Mouse (Mus musculus) intestine, postnatal 0 days (tissue): ENCODE data around the gene Ncbp2. TPM values are rescaled to one million over a fixed set of nuclear protein-coding genes. Genes with fewer than 3 reads are reported as not detected.
A peak's percentile ranks its signal among the peaks of the same experiment; 100 is the strongest.
"Not testable (repeated sequence)": the region's sequence is repeated elsewhere in the genome, so short reads cannot be mapped to it uniquely, and the experiment has no call there.

Source experiments
- ATAC-seq: fragments of 200-750 bp; cut with Nextera tagmentation; 2 replicates; pipeline ENCODE4 v1.8.0; 2017; ENCODE audit warnings: mild to moderate bottlenecking, moderate TSS enrichment, moderate library complexity
- H3K27ac ChIP-seq: fragments of 300-500 bp; sonication (generic); 2 replicates; pipeline ENCODE4 v1.5.1; 2014; ENCODE audit warnings: mild to moderate bottlenecking, low read depth, low read length, moderate library complexity
- H3K27me3 ChIP-seq: fragments of 300-500 bp; sonication (generic); replicated peaks from 2 replicates; pipeline ENCODE4 v1.6.1; 2014; ENCODE audit warnings: low read length, mixed read lengths; ENCODE audit not compliant: control insufficient read depth, insufficient read depth
- H3K36me3 ChIP-seq: fragments of 300-500 bp; sonication (generic); 2 replicates; pipeline ENCODE4 v1.6.1; 2014; ENCODE audit warnings: mild to moderate bottlenecking, moderate library complexity; ENCODE audit not compliant: control insufficient read depth, insufficient read depth
- H3K4me1 ChIP-seq: fragments of 300-500 bp; sonication (generic); replicated peaks from 2 replicates; pipeline ENCODE4 v1.6.1; 2014; ENCODE audit warnings: antibody characterized with exemption, low read length, mixed read lengths; ENCODE audit not compliant: control insufficient read depth, insufficient read depth
- H3K4me2 ChIP-seq: fragments of 300-500 bp; sonication (generic); replicated peaks from 2 replicates; pipeline ENCODE4 v1.6.1; 2014; ENCODE audit warnings: low read depth, mild to moderate bottlenecking, moderate library complexity
- H3K4me3 ChIP-seq: fragments of 300-500 bp; sonication (generic); 2 replicates; pipeline ENCODE4 v1.5.1; 2014; ENCODE audit warnings: low read depth, low read length
- H3K9ac ChIP-seq: fragments of 300-500 bp; sonication (generic); 2 replicates; pipeline ENCODE4 v1.6.1; 2014; ENCODE audit warnings: mild to moderate bottlenecking, low read depth, low read length
- H3K9me3 ChIP-seq: fragments of 300-500 bp; sonication (generic); 2 replicates; pipeline ENCODE4 v1.6.1; 2016; ENCODE audit warnings: mixed run types; ENCODE audit not compliant: control insufficient read depth
- CTCF ChIP-seq: sonication (generic); IDR thresholded peaks from 2 replicates; pipeline ENCODE4 v1.5.1; 2016; ENCODE audit warnings: low read depth, mild to moderate bottlenecking, control low read depth, antibody characterized with exemption, moderate library complexity
- WGBS: fragments of 180-500 bp; shearing (Covaris S2); extraction: QIAGEN DNeasy Blood & Tissue Kit; methylation state at CpG from one replicate; pipeline ENCODE4 v1.1.7; 2014; 5-methylcytosine and 5-hydroxymethylcytosine counted together
- polyA plus RNA-seq: library from polyadenylated mRNA; unstranded; fragments of >200 nt; fragmentation: Nextera tagmentation; extraction: Ambion mirVana; gene quantifications from 2 replicates; pipeline ENCODE4 v1.2.1, GENCODE M21; 2015

Gene Ncbp2
- polyA plus RNA-seq, 1 experiment from 2014 or later: 28.4 TPM

DNA sequence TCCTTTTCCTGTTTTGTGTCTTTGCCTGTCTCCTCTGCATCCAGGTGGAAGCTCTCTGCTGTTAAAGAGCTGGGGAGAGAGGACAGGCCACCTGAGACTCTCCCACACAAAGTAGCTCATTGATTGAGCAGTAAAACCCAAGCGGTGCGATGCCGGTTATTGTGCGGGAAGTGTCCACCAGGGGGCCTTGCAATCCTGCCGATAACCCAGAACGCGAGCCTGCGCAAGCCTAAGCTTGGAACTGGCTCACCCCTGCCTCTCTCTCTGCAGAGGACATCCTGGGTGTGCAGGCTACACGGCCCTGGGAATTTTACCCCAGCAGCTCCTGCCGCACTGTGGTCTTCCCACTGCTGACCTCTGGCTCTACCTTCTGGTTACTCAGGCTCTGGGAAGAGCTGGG is 4.3 kb upstream of the Ncbp2 start:
- Histone ChIP-seq H3K4me2 (peak overlapping the region; percentile 24; the same call in 1 of the 2 replicates), H3K9me3 (no peaks in the 10 kb centered on the region), H3K27ac (no peak overlapping the region), H3K4me1 (0 out of 2 replicates have a peak, but pooled peaks cover 3% of the 10 kb centered on the region), H3K4me3 (no peak overlapping the region), H3K9ac (no peak overlapping the region), H3K36me3 (0 out of 2 replicates have a peak, but pooled peaks cover 9% of the 10 kb centered on the region), H3K27me3 (no peaks in the 10 kb centered on the region)
- 3% methylated on average over 10 of the region's 10 CpGs for WGBS
- ATAC-seq: peak; percentile 8; the same call in 1 of the 2 replicates
- peak; percentile 92 for TF ChIP-seq CTCF

- 86% methylated on average over 12 of the region's 12 CpGs for WGBS
Observed at GRCm38 (mm10) chr16:31944698-31945255, 3.5 kb upstream of the Ncbp2 start.

GRCm38 (mm10) chr16:31945372-31945771 is 2.9 kb upstream of the Ncbp2 start:
- Histone ChIP-seq H3K4me1 (0 out of 2 replicates have a peak, but pooled peaks cover 3% of the 10 kb centered on the region), H3K27me3 (no peaks in the 10 kb centered on the region), H3K9ac (no peak overlapping the region), H3K27ac (no peak overlapping the region), H3K4me2 (0 out of 2 replicates have a peak overlapping the region, but pooled peaks have one; percentile 88), H3K4me3 (no peak overlapping the region), H3K36me3 (0 out of 2 replicates have a peak, but pooled peaks cover 10% of the 10 kb centered on the region), H3K9me3 (no peaks in the 10 kb centered on the region)
- WGBS: 87% methylated on average over 6 of the region's 6 CpGs
- no peak for ATAC-seq
- no peak for TF ChIP-seq CTCF

More at GRCm38 (mm10) chr16:31944698-31945255, 3.5 kb upstream of the Ncbp2 start:
- Histone ChIP-seq H3K4me1 (0 out of 2 replicates have a peak, but pooled peaks cover 3% of the 10 kb centered on the region), H3K27me3 (no peaks in the 10 kb centered on the region), H3K9me3 (no peaks in the 10 kb centered on the region), H3K4me3 (no peak overlapping the region), H3K9ac (no peak overlapping the region), H3K27ac (no peak overlapping the region), H3K36me3 (0 out of 2 replicates have a peak, but pooled peaks cover 9% of the 10 kb centered on the region), H3K4me2 (no peak overlapping the region)
- no peak for TF ChIP-seq CTCF
- no peak for ATAC-seq

- not testable (repeated sequence) for H3K27me3 ChIP-seq, ATAC-seq, H3K4me3 ChIP-seq, H3K4me1 ChIP-seq, H3K9me3 ChIP-seq, H3K9ac ChIP-seq, H3K27ac ChIP-seq
- WGBS: 80% methylated on average over 6 of the region's 6 CpGs
- peak overlapping the region; percentile 88; the same call in 1 of the 2 replicates for H3K4me2 ChIP-seq
- 0 out of 2 replicates have a peak, but pooled peaks cover 12% of the 10 kb centered on the region for H3K36me3 ChIP-seq
Observed at GRCm38 (mm10) chr16:31945986-31946385, 2.3 kb upstream of the Ncbp2 start.

- TF ChIP-seq CTCF: no peak
- Histone ChIP-seq H3K36me3 (0 out of 2 replicates have a peak, but pooled peaks cover 12% of the 10 kb centered on the region), H3K27ac (peak overlapping the region; percentile 95; the same call in 1 of the 2 replicates), H3K9me3 (no peaks in the 10 kb centered on the region), H3K4me2 (peak overlapping the region; percentile 88), H3K4me1 (0 out of 2 replicates have a peak, but pooled peaks cover 3% of the 10 kb centered on the region), H3K27me3 (no peaks in the 10 kb centered on the region), H3K9ac (peak overlapping the region; percentile 93; the same call in 1 of the 2 replicates), H3K4me3 (peak overlapping the region; percentile 92)
- 0 out of 2 replicates have a peak, but pooled peaks have one; percentile 23 for ATAC-seq
- 16% methylated on average over 8 of the region's 8 CpGs for WGBS
Observed at GRCm38 (mm10) chr16:31947333-31947732, 980 bp upstream of the Ncbp2 start.

DNA sequence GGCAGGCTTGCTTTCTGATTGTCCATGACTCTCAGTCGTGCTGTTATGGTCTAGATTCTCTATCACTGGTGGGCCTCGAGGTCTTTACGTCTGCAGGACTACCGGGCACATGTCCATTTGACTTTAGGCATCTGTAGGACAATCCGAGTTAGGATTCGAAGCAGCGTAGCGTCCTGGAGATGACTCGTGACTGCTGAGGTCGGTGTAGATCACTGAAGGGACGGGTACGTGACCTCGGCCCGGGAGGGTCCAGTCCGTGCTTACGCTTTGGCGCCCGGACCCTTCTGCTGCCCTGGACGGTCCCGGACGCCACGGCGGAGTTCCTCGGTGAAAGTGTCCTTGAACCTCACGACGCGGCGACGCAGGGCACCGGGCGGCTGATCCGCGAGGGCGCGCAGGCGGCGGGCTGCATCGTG is 404 bp upstream of the Ncbp2 start:
- H3K36me3 ChIP-seq: 0 out of 2 replicates have a peak, but pooled peaks cover 12% of the 10 kb centered on the region
- no peaks in the 10 kb centered on the region for H3K9me3 ChIP-seq
- no peaks in the 10 kb centered on the region for H3K27me3 ChIP-seq

More for the DNA sequence above, 404 bp upstream of the Ncbp2 start:
- Histone ChIP-seq H3K4me3 (peak overlapping the region; percentile 92), H3K9ac (peak overlapping the region; percentile 93), H3K27ac (peak overlapping the region; percentile 95), H3K4me2 (peak overlapping the region; percentile 88), H3K4me1 (0 out of 2 replicates have a peak, but pooled peaks cover 3% of the 10 kb centered on the region)
- ATAC-seq: peak; percentile 55
- no peak for TF ChIP-seq CTCF
- WGBS: under 1% methylated on average over 38 of the region's 38 CpGs
